Mouse (Mus musculus) left cerebral cortex, postnatal 25 days (tissue): ENCODE results near the gene Gtpbp6. TPM values are rescaled to one million over a fixed set of nuclear protein-coding genes. Genes with fewer than 3 reads are reported as not detected.
"Not testable (repeated sequence)": the region's sequence is repeated elsewhere in the genome, so short reads cannot be mapped to it uniquely, and the experiment has no call there.

ENCODE experiments used
- DNase-seq, 2 experiments: peaks; one replicate each; pipeline ENCODE4 v3.0.0; 2022; ENCODE audit warnings: low spot score in 2 of 2, mixed read lengths in 1 of 2
- intact Hi-C: fragments of 180-260 bp; cut with DNase I; formaldehyde crosslinking; loops from one replicate; pipeline ENCODE4 v1.15.1; 2025
- total RNA-seq, 2 experiments: library from RNA; stranded (reverse); gene quantifications; 2 replicates each; pipeline ENCODE4 v1.2.3; 2021

The Gtpbp6 gene
- total RNA-seq, 2 experiments from 2014 or later: 80.5 to 95.6 TPM

- intact Hi-C loops: no loop called here
- DNase-seq: peak; percentile 69 to 82
These were observed 6.2 kb downstream of the Gtpbp6 start for GRCm38 (mm10) chr5:110101716-110102347.

- intact Hi-C loops: no loop called here
- peak in 1 of 2 experiments; percentile 33 for DNase-seq
These were observed 6.9 kb downstream of the Gtpbp6 start for GRCm38 (mm10) chr5:110100921-110101631.

GRCm38 (mm10) chr5:110099656-110100580 is 8.1 kb downstream of the Gtpbp6 start, which contains the start of gene Plcxd1:
Gene Plcxd1, plus strand, starts transcription at chr5:110099969.
- DNase-seq: no peak
- intact Hi-C loops: loop anchor here (10.0 kb wide), 1 partner anchor 1405 kb away; the partner anchor contains the start of gene Fgfrl1

GRCm38 (mm10) chr5:110098991-110099477 is 9.0 kb downstream of the Gtpbp6 start:
- intact Hi-C loops: loop anchor here (10.0 kb wide), 1 partner anchor 1404 kb away; the partner anchor contains the start of gene Fgfrl1

GRCm38 (mm10) chr5:110094847-110095213 is 13.2 kb downstream of the Gtpbp6 start:
- DNase-seq: no peak
- intact Hi-C loops: loop anchor here (5.0 to 10.0 kb wide), 2 partner anchors 38 to 1400 kb away; partner anchors contain the start of gene Fgfrl1

More at GRCm38 (mm10) chr5:110098991-110099477, 9.0 kb downstream of the Gtpbp6 start:
- DNase-seq: peak; percentile 41 to 85

- DNase-seq: peak; percentile 87 to 94
- intact Hi-C loops: loop anchor here (5.0 to 10.0 kb wide), 2 partner anchors 37 to 1399 kb away; partner anchors contain the start of gene Fgfrl1
These were observed 13.8 kb downstream of the Gtpbp6 start, which contains the start of gene Gm35315 for GRCm38 (mm10) chr5:110094030-110094846. Gene Gm35315, minus strand, starts transcription at chr5:110094420.

- intact Hi-C loops: loop anchor here (5.0 to 10.0 kb wide), 2 partner anchors 34 to 1397 kb away; partner anchors contain the start of gene Fgfrl1
- DNase-seq: no peak
These were observed 16.5 kb downstream of the Gtpbp6 start for GRCm38 (mm10) chr5:110091546-110091945.

DNA sequence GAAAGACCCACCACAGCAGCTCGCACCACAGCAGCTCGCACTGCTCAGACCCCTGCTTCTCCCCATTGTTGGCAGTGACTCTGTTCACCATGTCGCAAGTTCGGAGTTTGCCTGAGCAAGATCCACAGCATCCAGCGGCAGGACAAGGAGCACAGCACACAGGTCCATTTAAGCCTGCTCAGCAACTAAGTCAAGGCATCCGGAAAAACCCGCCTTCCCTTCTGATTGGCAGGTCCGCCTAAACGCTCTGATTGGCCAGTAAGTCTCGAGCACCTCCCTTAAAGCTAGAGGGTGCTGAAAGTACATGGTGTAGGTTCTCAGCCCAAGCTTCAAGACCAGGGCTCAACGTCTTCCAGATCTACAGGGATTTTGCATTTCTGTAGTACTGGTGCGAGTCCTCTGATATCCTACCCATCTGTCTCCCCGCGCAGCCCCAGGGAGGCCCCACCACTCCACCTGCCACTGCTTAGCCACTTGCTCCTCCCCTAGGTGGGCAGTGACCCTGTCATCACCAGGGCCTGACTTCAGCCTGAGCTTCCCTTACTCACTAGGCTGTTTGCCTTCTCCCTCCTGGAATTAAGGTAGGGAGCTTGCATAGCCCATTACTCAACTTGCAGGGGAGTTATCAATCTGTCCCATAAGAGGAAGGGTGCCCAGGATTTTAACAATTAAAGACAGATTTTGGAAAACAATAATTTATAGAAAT is 21.7 kb downstream of the Gtpbp6 start:
- no peak for DNase-seq
- intact Hi-C loops: no loop called here

DNA sequence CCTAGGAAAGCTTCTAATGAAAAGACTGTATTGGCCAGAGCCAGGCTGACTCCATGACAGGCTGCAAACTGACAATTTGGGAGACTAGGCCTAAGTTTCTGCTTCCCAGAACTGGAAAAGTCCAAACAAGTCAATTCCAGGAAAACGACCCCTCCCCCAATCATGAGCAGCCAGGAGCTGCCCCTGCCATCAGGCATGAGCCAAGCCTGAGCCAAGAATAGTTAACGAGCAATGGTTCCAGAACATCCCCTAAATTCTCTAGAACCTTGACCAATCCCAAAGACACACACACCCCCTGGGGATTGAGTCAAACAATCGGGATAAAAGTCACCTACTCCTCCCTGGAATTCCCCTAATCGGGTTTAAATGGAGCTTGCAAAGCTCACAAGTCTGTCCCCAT is 25.0 kb downstream of the Gtpbp6 start:
- intact Hi-C loops: no loop called here
- no peak for DNase-seq

DNA sequence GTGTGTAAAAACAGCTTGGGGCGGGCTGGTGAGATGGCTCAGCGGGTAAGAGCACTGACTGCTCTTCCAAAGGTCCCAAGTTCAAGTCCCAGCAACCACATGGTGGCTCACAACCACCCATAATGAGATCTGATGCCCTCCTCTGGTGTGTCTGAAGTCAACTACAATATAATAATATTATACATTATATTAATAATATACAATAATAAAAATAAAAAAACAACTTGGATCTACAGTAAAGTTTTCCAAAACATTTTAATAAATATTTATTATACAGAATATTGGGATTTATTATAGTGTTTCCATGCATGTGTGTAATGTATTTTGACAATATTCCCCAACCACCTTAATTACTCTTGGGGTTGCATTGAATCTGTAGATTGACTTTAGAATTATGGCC is 35.6 kb downstream of the Gtpbp6 start, which contains the start of gene Gm17655:
TSS of gene Gm17655 (minus strand) at position 101 of the 400 bp plus-strand sequence.
- intact Hi-C loops, DNase-seq: not testable (repeated sequence)

DNA sequence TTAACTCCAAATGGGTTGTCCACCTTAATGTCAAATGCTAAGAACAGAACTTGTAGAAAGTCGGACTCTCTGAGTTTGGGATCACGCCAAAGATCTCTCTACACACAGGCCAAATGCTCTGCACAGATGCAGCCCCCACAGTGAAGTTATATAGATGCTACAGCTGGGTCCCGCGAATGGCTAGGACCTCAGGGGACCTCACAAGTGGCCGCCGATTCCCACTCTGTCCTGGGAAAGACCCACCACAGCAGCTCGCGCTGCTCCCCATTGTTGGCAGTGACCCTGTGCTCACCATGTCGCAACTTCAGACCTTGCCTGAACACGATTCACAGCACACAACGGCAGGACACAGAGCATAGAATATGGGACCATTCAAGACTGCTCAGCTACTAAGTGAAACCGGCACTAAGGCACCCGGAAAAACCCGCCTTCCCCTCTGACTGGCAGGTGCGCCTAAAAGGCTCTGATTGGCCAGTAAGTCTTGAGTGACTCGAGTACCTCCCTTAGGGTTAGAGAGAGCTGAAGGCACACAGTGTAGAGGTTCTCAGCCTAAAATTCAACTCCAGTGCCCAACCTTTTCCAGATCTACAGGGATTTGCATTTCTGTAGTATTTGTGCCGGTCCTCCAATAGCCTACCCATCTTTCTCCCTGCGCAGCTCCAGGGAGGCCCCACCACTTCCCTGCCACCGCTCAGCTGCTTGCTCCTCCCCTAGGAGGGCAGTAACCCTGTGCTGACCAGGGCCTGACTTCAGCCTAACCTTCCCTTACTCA is 50.2 kb downstream of the Gtpbp6 start:
- peak; percentile 81 to 93 for DNase-seq
- intact Hi-C loops: loop anchor here (5.0 kb wide), 1 partner anchor 34 kb away; the partner anchor contains the start of gene Gm35315

Other genes starting within 250 kb of the Gtpbp6 start
- 10 to 100 TPM; 31.5 to 37.3 TPM for gene Gm15446, start 184.8 kb downstream of the Gtpbp6 start, total RNA-seq
- 10 to 100 TPM; 44.6 to 56.6 TPM for gene Zfp932, start 111.7 kb downstream of the Gtpbp6 start, total RNA-seq
- 10 to 100 TPM in 1 of 2 experiments, 1 to 10 TPM in 1; 8.1 to 10.3 TPM for gene Gm17655, start 35.7 kb downstream of the Gtpbp6 start, total RNA-seq
- under 1 TPM; 0.25 to 0.53 TPM for gene Gm35315, start 13.8 kb downstream of the Gtpbp6 start, total RNA-seq
- gene Plcxd1, start 8.2 kb downstream of the Gtpbp6 start, total RNA-seq: 10 to 100 TPM in 1 of 2 experiments, 1 to 10 TPM in 1; 9.6 to 12.8 TPM
- 10 to 100 TPM; 17.4 to 18.6 TPM for gene Zfp605, start 1.9 kb upstream of the Gtpbp6 start, total RNA-seq
- 10 to 100 TPM; 51.3 to 54.7 TPM for gene Chfr, start 27.6 kb upstream of the Gtpbp6 start, total RNA-seq
- 10 to 100 TPM; 42.3 to 44.4 TPM for gene Golga3, start 68.5 kb upstream of the Gtpbp6 start, total RNA-seq
- 10 to 100 TPM; 37.5 to 46.0 TPM for gene Ankle2, start 122.8 kb upstream of the Gtpbp6 start, total RNA-seq
- gene Pgam5, start 161.7 kb upstream of the Gtpbp6 start, total RNA-seq: 10 to 100 TPM; 60.0 to 65.1 TPM
- gene Pxmp2, start 178.0 kb upstream of the Gtpbp6 start, total RNA-seq: 1 to 10 TPM; 8.0 to 8.1 TPM
- gene Pole, start 178.1 kb upstream of the Gtpbp6 start, total RNA-seq: 1 to 10 TPM; 1.3 TPM
- under 1 TPM in 1 of 2 experiments, not detected in 1; 0.23 TPM for gene P2rx2, start 235.0 kb upstream of the Gtpbp6 start, total RNA-seq
- gene Lrcol1, start 236.5 kb upstream of the Gtpbp6 start, total RNA-seq: not detected